In the genomic region with DNA sequence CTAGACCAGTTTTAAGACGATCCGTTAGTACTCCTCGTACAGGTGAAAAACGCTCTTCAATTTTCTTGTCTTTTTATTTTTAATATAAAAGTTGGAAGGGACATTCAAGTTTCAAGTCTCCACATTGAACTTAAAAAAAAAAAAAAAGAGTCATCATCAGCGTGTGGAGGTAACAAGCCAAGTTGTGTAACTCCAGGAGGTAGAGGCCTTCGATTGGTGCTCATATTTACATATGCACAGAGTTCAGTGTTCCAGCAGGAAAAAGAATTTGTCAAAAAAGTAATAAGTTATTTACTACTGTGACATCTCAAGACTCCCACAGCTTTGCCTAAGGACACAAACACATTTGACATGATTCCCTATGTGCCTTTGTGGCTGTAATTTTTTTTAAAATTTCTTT, we compare ENCODE assay signal across 23 mouse cellular contexts. TPM values are rescaled to one million over a fixed set of nuclear protein-coding genes. Genes with fewer than 3 reads are reported as not detected.
DNase-seq lines count a peak whose midpoint lies in the region; ATAC-seq and TF ChIP-seq lines count a peak whose summit lies in the region.
"Had no signal": no experiment of that assay in that cellular context is flagged by ENCODE, and none has a peak within 500 bp of the region (broad histone marks: within the 10 kb centered on the region; RNA-seq: fewer than 3 reads in every experiment).

No protein-coding gene starts in this region.

- TF ChIP-seq EP300 in MEL (IDR thresholded peaks at IDR 0.05; ENCODE audit: low read depth in 1 of 2, low read length in 2 of 2) = no peak

- H3K4me2 ChIP-seq in liver, embryonic 11.5 days = no peak overlapping the region
- peak overlapping the region; percentile 65 for H3K4me2 ChIP-seq in myocyte (ENCODE audit: low read depth)
- H3K4me2 ChIP-seq: embryonic facial prominence, embryonic 13.5 days; embryonic facial prominence, embryonic 15.5 days; forebrain, embryonic 12.5 days had no signal

- no peak overlapping the region for H3K4me3 ChIP-seq in liver, adult 2 months (ENCODE audit: insufficient read depth, low read depth, low read length)
- H3K4me3 ChIP-seq in liver, embryonic 11.5 days (ENCODE audit: low read depth, low read length) = no peak overlapping the region
- H3K4me3 ChIP-seq in MEL (ENCODE audit: control insufficient read depth in 1 of 2, insufficient read depth in 1 of 2, low read depth in 2 of 2, low read length in 2 of 2) (no peak overlapping the region), myocyte (no peak overlapping the region)
- H3K4me3 ChIP-seq: embryonic facial prominence, embryonic 13.5 days; embryonic facial prominence, embryonic 15.5 days; erythroblast, embryonic 14.5 days; forebrain, embryonic 10.5 days; forebrain, embryonic 12.5 days had no signal

- no peak for TF ChIP-seq POLR2A in liver, adult 2 months (IDR thresholded peaks at IDR 0.05; ENCODE audit: extremely low read depth, insufficient read depth, low read length)
- TF ChIP-seq POLR2A in MEL (IDR thresholded peaks at IDR 0.05; ENCODE audit: control insufficient read depth in 1 of 2, insufficient read depth in 1 of 2, low read depth in 1 of 2, low read length in 2 of 2, poor library complexity in 1 of 2) = no peak
- no peak for TF ChIP-seq POLR2A in myocyte (IDR thresholded peaks at IDR 0.05; ENCODE audit: insufficient read length, low read depth)

- H3K79me2 ChIP-seq in liver, adult 2 months (ENCODE audit: control insufficient read depth, insufficient read depth, low read length) = no peaks in the 10 kb centered on the region
- no peaks in the 10 kb centered on the region for H3K79me2 ChIP-seq in MEL (ENCODE audit: control insufficient read depth, insufficient read depth, low read length, poor library complexity)
- H3K79me2 ChIP-seq in myocyte (ENCODE audit: control insufficient read depth, insufficient read depth) = no peaks in the 10 kb centered on the region

- H3K9me3 ChIP-seq in liver, embryonic 11.5 days (ENCODE audit: control insufficient read depth, low read length) = no peaks in the 10 kb centered on the region
- H3K9me3 ChIP-seq in MEL (replicated peaks; ENCODE audit: insufficient read depth, low read length) = no peaks in the 10 kb centered on the region
- H3K9me3 ChIP-seq: embryonic facial prominence, embryonic 13.5 days; embryonic facial prominence, embryonic 15.5 days; forebrain, embryonic 10.5 days; forebrain, embryonic 12.5 days had no signal

- H3K27me3 ChIP-seq in liver, adult 2 months (ENCODE audit: control insufficient read depth, insufficient read depth, low read length) = no peaks in the 10 kb centered on the region
- no peaks in the 10 kb centered on the region for H3K27me3 ChIP-seq in liver, embryonic 11.5 days (replicated peaks; ENCODE audit: control insufficient read depth, insufficient read depth, low read length)
- H3K27me3 ChIP-seq in MEL (ENCODE audit: control insufficient read depth in 1 of 2, insufficient read depth in 2 of 2, low read length in 2 of 2) (no peaks in the 10 kb centered on the region), myocyte (ENCODE audit: control insufficient read depth, insufficient read depth, insufficient read length) (no peaks in the 10 kb centered on the region)
- H3K27me3 ChIP-seq: embryonic facial prominence, embryonic 13.5 days; embryonic facial prominence, embryonic 15.5 days; forebrain, embryonic 12.5 days; Patski had no signal

- no peak overlapping the region for H3K27ac ChIP-seq in liver, adult 2 months (replicated peaks; ENCODE audit: insufficient read depth, low read depth, low read length)
- H3K27ac ChIP-seq in liver, embryonic 11.5 days (ENCODE audit: low read depth, low read length) = no peak overlapping the region
- H3K27ac ChIP-seq in MEL (ENCODE audit: control insufficient read depth, low read depth, low read length) = no peak overlapping the region
- H3K27ac ChIP-seq: embryonic facial prominence, embryonic 13.5 days; embryonic facial prominence, embryonic 15.5 days; forebrain, embryonic 10.5 days; forebrain, embryonic 12.5 days had no signal

- peaks cover 2% of the 10 kb centered on the region; the same call in 1 of the 2 replicates for H3K4me1 ChIP-seq in liver, adult 2 months (ENCODE audit: control insufficient read depth, insufficient read depth, low read length)
- peaks cover 7% of the 10 kb centered on the region for H3K4me1 ChIP-seq in liver, embryonic 11.5 days (replicated peaks; ENCODE audit: control insufficient read depth, insufficient read depth, low read length)
- peaks cover 24 to 25% of the 10 kb centered on the region in 2 experiments for H3K4me1 ChIP-seq in MEL (ENCODE audit: control insufficient read depth in 1 of 2, insufficient read depth in 2 of 2, low read length in 2 of 2)
- H3K4me1 ChIP-seq: embryonic facial prominence, embryonic 13.5 days; embryonic facial prominence, embryonic 15.5 days; forebrain, embryonic 10.5 days; forebrain, embryonic 12.5 days had no signal

- peak; percentile 58 for DNase-seq in liver, adult 2 months (ENCODE audit: extremely low read depth, low read depth, low spot score)
- no peak for DNase-seq in liver, embryonic 11.5 days (ENCODE audit: low spot score)
- DNase-seq in MEL (ENCODE audit: low read depth, low spot score) = no peak
- DNase-seq in right cerebral cortex, adult 18-20 months = no peak
- DNase-seq: adrenal gland, adult 8-10 months; adrenal gland, postnatal 14 days; adrenal gland, postnatal 36 days; cerebellum, adult 11-12 months; cerebellum, adult 2 months; cerebellum, adult 9-10 months; cerebellum, postnatal 14 days; cerebellum, postnatal 36 days; embryo, embryonic 11 days had no signal

- H3K36me3 ChIP-seq in liver, adult 2 months (ENCODE audit: control insufficient read depth, insufficient read depth, low read length) = peaks cover 4% of the 10 kb centered on the region; the same call in 1 of the 2 replicates
- H3K36me3 ChIP-seq in liver, embryonic 11.5 days (ENCODE audit: control insufficient read depth, insufficient read depth, low read length) = peaks cover 11% of the 10 kb centered on the region; the same call in 1 of the 2 replicates
- H3K36me3 ChIP-seq in MEL (ENCODE audit: control insufficient read depth in 1 of 2, insufficient read depth in 2 of 2, low read length in 2 of 2) (peaks cover 0 to 31% of the 10 kb centered on the region in 2 experiments), myocyte (ENCODE audit: control insufficient read depth, insufficient read depth) (peaks cover 15% of the 10 kb centered on the region)

- WGBS in liver, adult 2 months = 68% methylated on average over 6 of the region's 6 CpGs
- WGBS in liver, embryonic 11.5 days = 89% methylated on average over 6 of the region's 6 CpGs

- no peak for TF ChIP-seq RAD21 in MEL (IDR thresholded peaks at IDR 0.05; ENCODE audit: low read depth, low read length)

- TF ChIP-seq CTCF in liver, adult 2 months (IDR thresholded peaks at IDR 0.05; ENCODE audit: low read depth, low read length) = no peak
- TF ChIP-seq CTCF in MEL (IDR thresholded peaks at IDR 0.05 in 2 of 3, conservative IDR thresholded peaks at IDR 0.05 in 1 of 3; ENCODE audit: control insufficient read depth in 1 of 3, insufficient read depth in 1 of 3, low read depth in 2 of 3, low read length in 3 of 3, poor library complexity in 1 of 3, severe bottlenecking in 1 of 3) = no peak

- H3K9ac ChIP-seq in liver, adult 2 months (ENCODE audit: low read depth, low read length) = no peak overlapping the region
- H3K9ac ChIP-seq in liver, embryonic 11.5 days (ENCODE audit: low read depth, low read length) = no peak overlapping the region
- H3K9ac ChIP-seq in MEL (ENCODE audit: control insufficient read depth, low read depth, low read length, poor library complexity, severe bottlenecking) = no peak overlapping the region
- H3K9ac ChIP-seq: embryonic facial prominence, embryonic 13.5 days; embryonic facial prominence, embryonic 15.5 days; forebrain, embryonic 12.5 days had no signal

- no peak overlapping the region for H3ac ChIP-seq in myocyte (ENCODE audit: control insufficient read depth, insufficient read length)

- ATAC-seq in liver, embryonic 11.5 days (replicated peaks; ENCODE audit: low FRiP score) = no peak
- ATAC-seq: activated CD4-positive, CD25-positive, alpha-beta regulatory T cell, adult 4 months; forebrain, embryonic 14.5 days; forebrain, embryonic 16.5 days; Patski had no signal

RNA-seq across cellular contexts. Expression of a gene that starts 17.0 kb away (rescaled TPM):
- 102 and 123 TPM in 2 replicates for total RNA-seq in liver, adult 2 months (2014; rRNA removed)
- 76.5 and 91.6 TPM in 2 replicates for polyA plus RNA-seq in liver, adult 2 months (2012; rRNA removed)
- polyA plus RNA-seq in liver, embryonic 11.5 days (2014; fragmentation: Nextera tagmentation; extraction: Ambion mirVana) = 173 and 183 TPM in 2 replicates
- 204 and 207 TPM in 2 replicates for total RNA-seq in MEL (2012; rRNA removed)
- polyA plus RNA-seq in MEL (2012; ENCODE audit: insufficient read depth in 1 of 2, insufficient read length in 2 of 2, low read depth in 1 of 2, low replicate concordance in 2 of 2, missing spikeins in 1 of 2) (100 to 1,000 TPM; 166 to 215 TPM), myocyte (2012; fragmentation: generic; extraction: Trizol) (125 TPM)

RNA-seq across cellular contexts. Expression of a gene that starts 31.5 kb away (rescaled TPM):
- total RNA-seq in liver, adult 2 months (2014; rRNA removed) = 107 and 120 TPM in 2 replicates
- 80.7 and 84.2 TPM in 2 replicates for polyA plus RNA-seq in liver, adult 2 months (2012; rRNA removed)
- 112 and 114 TPM in 2 replicates for polyA plus RNA-seq in liver, embryonic 11.5 days (2014; fragmentation: Nextera tagmentation; extraction: Ambion mirVana)
- total RNA-seq in MEL (2012; rRNA removed) = 153 and 196 TPM in 2 replicates
- polyA plus RNA-seq in MEL (2012; ENCODE audit: insufficient read depth in 1 of 2, insufficient read length in 2 of 2, low read depth in 1 of 2, low replicate concordance in 2 of 2, missing spikeins in 1 of 2) (100 to 1,000 TPM in 1 of 2 experiments, not detected in 1; 128 TPM), myocyte (2012; fragmentation: generic; extraction: Trizol) (53.9 TPM)

RNA-seq across cellular contexts. Expression of a gene that starts 31.5 kb away (rescaled TPM):
- 11.5 and 14.4 TPM in 2 replicates for total RNA-seq in liver, adult 2 months (2014; rRNA removed)
- 13.9 and 16.7 TPM in 2 replicates for polyA plus RNA-seq in liver, adult 2 months (2012; rRNA removed)
- polyA plus RNA-seq in liver, embryonic 11.5 days (2014; fragmentation: Nextera tagmentation; extraction: Ambion mirVana) = 42.1 and 42.2 TPM in 2 replicates
- 3.9 and 4.7 TPM in 2 replicates for total RNA-seq in MEL (2012; rRNA removed)
- polyA plus RNA-seq in MEL (2012; ENCODE audit: insufficient read depth in 1 of 2, insufficient read length in 2 of 2, low read depth in 1 of 2, low replicate concordance in 2 of 2, missing spikeins in 1 of 2) = 1 to 10 TPM in 1 of 2 experiments, not detected in 1; 7.4 TPM
- 59.3 TPM for polyA plus RNA-seq in myocyte (2012; fragmentation: generic; extraction: Trizol)

RNA-seq across cellular contexts. Expression of a gene that starts 55.6 kb away (rescaled TPM):
- 63.5 and 67.5 TPM in 2 replicates for total RNA-seq in liver, adult 2 months (2014; rRNA removed)
- polyA plus RNA-seq in liver, adult 2 months (2012; rRNA removed) = 77.6 and 80.9 TPM in 2 replicates
- 151 and 154 TPM in 2 replicates for polyA plus RNA-seq in liver, embryonic 11.5 days (2014; fragmentation: Nextera tagmentation; extraction: Ambion mirVana)
- total RNA-seq in MEL (2012; rRNA removed) = 157 and 182 TPM in 2 replicates
- polyA plus RNA-seq in MEL (2012; ENCODE audit: insufficient read depth in 1 of 2, insufficient read length in 2 of 2, low read depth in 1 of 2, low replicate concordance in 2 of 2, missing spikeins in 1 of 2) (100 to 1,000 TPM; 166 to 260 TPM), myocyte (2012; fragmentation: generic; extraction: Trizol) (103 TPM)

RNA-seq across cellular contexts. Expression of a gene that starts 55.6 kb away (rescaled TPM):
- 7.7 and 10.8 TPM in 2 replicates for total RNA-seq in liver, adult 2 months (2014; rRNA removed)
- polyA plus RNA-seq in liver, adult 2 months (2012; rRNA removed) = 5.9 and 6.1 TPM in 2 replicates
- 59.9 and 61.9 TPM in 2 replicates for polyA plus RNA-seq in liver, embryonic 11.5 days (2014; fragmentation: Nextera tagmentation; extraction: Ambion mirVana)
- total RNA-seq in MEL (2012; rRNA removed) = 51.9 and 57.1 TPM in 2 replicates
- polyA plus RNA-seq in MEL (2012; ENCODE audit: insufficient read depth in 1 of 2, insufficient read length in 2 of 2, low read depth in 1 of 2, low replicate concordance in 2 of 2, missing spikeins in 1 of 2) (10 to 100 TPM in 1 of 2 experiments, not detected in 1; 36.5 TPM), myocyte (2012; fragmentation: generic; extraction: Trizol) (35.0 TPM)
